Mouse (Mus musculus) kidney, postnatal 0 days (tissue): Measurements from ENCODE around the gene Grb2. TPM values are rescaled to one million over a fixed set of nuclear protein-coding genes. Genes with fewer than 3 reads are reported as not detected.
A peak's percentile ranks its signal among the peaks of the same experiment; 100 is the strongest.

Experiments
- ATAC-seq: fragments of 200-750 bp; cut with Nextera tagmentation; replicated peaks from 2 replicates; pipeline ENCODE4 v1.8.0; 2017; ENCODE audit warnings: low read depth, moderate number of reproducible peaks, moderate TSS enrichment, moderate library complexity; ENCODE audit not compliant: low FRiP score
- DNase-seq: peaks from one replicate; pipeline ENCODE4 v3.0.0-alpha.2; 2016; ENCODE audit warnings: low spot score
- H3K27ac ChIP-seq: fragments of 300-500 bp; sonication (generic); 2 replicates; pipeline ENCODE4 v1.5.1; 2014; ENCODE audit warnings: mild to moderate bottlenecking
- H3K27me3 ChIP-seq: fragments of 300-500 bp; sonication (generic); 2 replicates; pipeline ENCODE4 v1.6.1; 2014; ENCODE audit warnings: low read length, mixed read lengths; ENCODE audit not compliant: insufficient read depth
- H3K36me3 ChIP-seq: fragments of 300-500 bp; sonication (generic); 2 replicates; pipeline ENCODE4 v1.6.1; 2014; ENCODE audit warnings: low read length, mixed read lengths; ENCODE audit not compliant: insufficient read depth
- H3K4me1 ChIP-seq: fragments of 300-500 bp; sonication (generic); replicated peaks from 2 replicates; pipeline ENCODE4 v1.6.1; 2014; ENCODE audit warnings: antibody characterized with exemption, low read length, mixed read lengths; ENCODE audit not compliant: insufficient read depth
- H3K4me2 ChIP-seq: fragments of 300-500 bp; sonication (generic); 2 replicates; pipeline ENCODE4 v1.6.1; 2014; ENCODE audit warnings: mild to moderate bottlenecking, low read length, moderate library complexity, mixed read lengths
- H3K4me3 ChIP-seq: fragments of 300-500 bp; sonication (generic); replicated peaks from 2 replicates; pipeline ENCODE4 v1.5.1; 2014; ENCODE audit warnings: low read depth, low read length
- H3K9ac ChIP-seq: fragments of 300-500 bp; sonication (generic); 2 replicates; pipeline ENCODE4 v1.6.1; 2014; ENCODE audit warnings: low read depth, low read length
- H3K9me3 ChIP-seq: fragments of 300-500 bp; sonication (generic); replicated peaks from 2 replicates; pipeline ENCODE4 v1.6.1; 2016; ENCODE audit warnings: low read length, inconsistent platforms, mixed read lengths
- CTCF ChIP-seq: IDR thresholded peaks from 2 replicates; pipeline ENCODE4 v1.5.1; 2016; ENCODE audit warnings: antibody characterized with exemption, low read depth, mild to moderate bottlenecking, moderate library complexity
- WGBS: fragments of 180-500 bp; shearing (Covaris S2); extraction: QIAGEN DNeasy Blood & Tissue Kit; methylation state at CpG from one replicate; pipeline ENCODE4 v1.1.7; 2014; 5-methylcytosine and 5-hydroxymethylcytosine counted together
- polyA plus RNA-seq: library from polyadenylated mRNA; unstranded; fragments of >200 nt; fragmentation: Nextera tagmentation; extraction: Ambion mirVana; gene quantifications from 2 replicates; pipeline ENCODE4 v1.2.1, GENCODE M21; 2015

The Grb2 gene
- polyA plus RNA-seq, 1 experiment from 2014 or later, result 69.9 TPM

GRCm38 (mm10) chr11:115676738-115677137 lies 31.7 kb downstream of the Grb2 start:
- Histone ChIP-seq H3K27ac (no peak overlapping the region), H3K4me1 (no peaks in the 10 kb centered on the region), H3K36me3 (0 out of 2 replicates have a peak, but pooled peaks cover 3% of the 10 kb centered on the region), H3K9ac (no peak overlapping the region), H3K27me3 (no peaks in the 10 kb centered on the region), H3K4me3 (no peak overlapping the region), H3K4me2 (no peak overlapping the region), H3K9me3 (no peaks in the 10 kb centered on the region)
- ATAC-seq (no peak), DNase-seq (no peak)
- no peak for TF ChIP-seq CTCF
- 87% methylated on average over 8 of the region's 8 CpGs for WGBS

DNA sequence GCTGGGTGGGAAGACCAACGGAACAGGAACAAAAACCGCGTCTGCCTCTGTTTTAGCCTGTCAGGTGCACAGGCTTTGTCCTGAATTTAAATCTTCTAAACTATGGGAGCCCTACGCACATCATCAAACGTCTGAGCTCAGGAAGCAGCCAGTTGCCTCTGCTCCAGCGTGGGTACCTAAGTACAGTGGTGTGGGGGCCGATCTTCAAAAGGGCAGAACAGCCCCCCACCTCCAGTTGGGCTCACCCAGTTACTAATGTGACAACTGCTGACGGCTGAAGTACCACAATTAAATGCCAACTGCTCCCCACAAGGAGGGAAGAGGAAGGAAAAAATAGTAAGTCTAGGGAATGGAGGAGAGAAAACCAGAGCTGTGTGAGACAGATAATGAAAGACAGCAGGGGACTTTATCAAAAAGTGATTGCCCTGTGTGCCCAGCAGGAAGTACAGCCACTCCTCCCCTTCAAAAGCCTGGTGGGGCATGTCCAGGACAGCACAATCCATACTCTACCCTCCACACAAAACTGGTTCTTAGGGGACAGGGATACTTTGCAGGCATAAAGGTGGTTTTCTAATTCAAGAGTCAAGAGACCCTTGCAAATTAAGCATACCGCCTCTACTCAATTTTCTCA lies 34.0 kb downstream of the Grb2 start:
- Histone ChIP-seq H3K4me3 (no peak overlapping the region), H3K4me1 (no peaks in the 10 kb centered on the region; the same call in 1 of the 2 replicates), H3K4me2 (no peak overlapping the region), H3K36me3 (0 out of 2 replicates have a peak, but pooled peaks cover 3% of the 10 kb centered on the region), H3K9ac (no peak overlapping the region), H3K9me3 (no peaks in the 10 kb centered on the region), H3K27me3 (no peaks in the 10 kb centered on the region), H3K27ac (no peak overlapping the region)
- 76% methylated on average over 9 of the region's 9 CpGs for WGBS
- no peak for TF ChIP-seq CTCF
- DNase-seq (no peak), ATAC-seq (no peak)

- no peak for ATAC-seq
- no peak for TF ChIP-seq CTCF
These were observed 34.7 kb downstream of the Grb2 start for GRCm38 (mm10) chr11:115673471-115674234.

GRCm38 (mm10) chr11:115672226-115672987 lies 36.0 kb downstream of the Grb2 start:
- H3K36me3 ChIP-seq, result no peaks in the 10 kb centered on the region
- DNase-seq, result no peak
- no peak for ATAC-seq
- WGBS, result 71% methylated on average over 7 of the region's 7 CpGs
- H3K9ac ChIP-seq, result no peak overlapping the region
- no peaks in the 10 kb centered on the region for H3K9me3 ChIP-seq
- no peak overlapping the region for H3K4me2 ChIP-seq
- no peak overlapping the region for H3K27ac ChIP-seq
- no peaks in the 10 kb centered on the region for H3K27me3 ChIP-seq
- no peaks in the 10 kb centered on the region; the same call in 1 of the 2 replicates for H3K4me1 ChIP-seq
- no peak for TF ChIP-seq CTCF
- H3K4me3 ChIP-seq, result no peak overlapping the region

More at GRCm38 (mm10) chr11:115673471-115674234, 34.7 kb downstream of the Grb2 start:
- Histone ChIP-seq H3K27ac (no peak overlapping the region), H3K4me3 (no peak overlapping the region), H3K4me2 (no peak overlapping the region), H3K9me3 (no peaks in the 10 kb centered on the region), H3K4me1 (no peaks in the 10 kb centered on the region; the same call in 1 of the 2 replicates), H3K27me3 (no peaks in the 10 kb centered on the region), H3K36me3 (0 out of 2 replicates have a peak, but pooled peaks cover 2% of the 10 kb centered on the region), H3K9ac (no peak overlapping the region)
- DNase-seq, result no peak
- 81% methylated on average over 9 of the region's 9 CpGs for WGBS

- ATAC-seq (no peak), DNase-seq (peak; percentile 38)
- Histone ChIP-seq H3K4me3 (no peak overlapping the region), H3K36me3 (no peaks in the 10 kb centered on the region), H3K4me1 (no peaks in the 10 kb centered on the region; the same call in 1 of the 2 replicates), H3K4me2 (no peak overlapping the region), H3K9ac (no peak overlapping the region), H3K27me3 (no peaks in the 10 kb centered on the region), H3K27ac (peak overlapping the region; percentile 51), H3K9me3 (no peaks in the 10 kb centered on the region)
- TF ChIP-seq CTCF, result no peak
- 16% methylated on average over 5 of the region's 5 CpGs for WGBS
These were observed 37.8 kb downstream of the Grb2 start for GRCm38 (mm10) chr11:115670451-115671050.
